Mouse (Mus musculus): ENCODE results near the gene Smarce1.

Smarce1 gene

DNA sequence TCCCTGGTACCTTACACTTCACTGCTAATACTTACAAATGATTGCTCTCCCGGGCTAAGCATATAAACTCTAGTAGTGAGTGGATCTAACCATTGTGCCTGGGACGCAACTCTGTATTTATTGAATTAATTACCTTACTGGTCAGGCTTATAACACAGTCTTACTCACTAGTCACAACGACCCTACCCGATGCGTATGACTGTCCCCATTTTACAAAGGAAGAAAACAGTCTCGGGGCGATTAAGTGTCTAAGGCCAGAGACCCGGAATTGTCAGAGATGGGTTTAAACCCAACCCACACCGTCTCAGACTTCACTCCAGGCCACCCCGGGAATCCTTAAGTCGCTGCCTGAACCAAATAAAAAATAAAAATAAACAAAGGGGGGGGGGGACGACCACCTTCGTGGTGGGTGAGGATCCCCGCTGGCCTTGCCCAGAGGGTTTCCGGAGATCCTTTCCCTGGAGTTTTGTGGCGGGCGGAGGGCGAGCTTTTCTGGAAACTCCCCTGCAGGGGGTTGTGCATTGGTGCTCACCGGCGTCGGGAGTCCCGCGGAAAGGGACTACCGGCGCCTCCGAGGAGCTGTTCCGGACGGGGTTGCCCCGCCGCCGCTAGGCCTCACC is 1.1 kb downstream of the Smarce1 start:
- DNase-seq (ENCODE audit: low spot score) = peak; percentile 42

DNA sequence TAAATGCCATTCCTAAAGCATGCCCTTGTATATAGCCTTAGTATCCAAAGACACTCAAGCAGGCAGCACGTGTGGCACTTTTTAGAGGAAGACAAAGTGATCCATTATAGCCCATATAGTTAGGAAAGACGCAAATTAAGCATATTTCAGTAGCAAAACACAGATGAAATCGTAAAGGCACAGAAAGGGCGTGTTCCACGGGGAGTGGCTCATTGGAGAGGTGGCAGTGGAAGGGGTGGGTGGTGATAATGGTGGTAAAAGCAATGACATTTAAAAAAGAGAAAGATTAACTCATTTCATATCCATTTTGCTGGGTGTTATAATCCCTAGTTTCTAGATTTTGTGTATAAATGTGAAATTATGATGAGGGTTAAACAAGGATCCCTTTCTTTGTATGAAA is 4.5 kb downstream of the Smarce1 start:
- no peak for DNase-seq (ENCODE audit: low spot score)

DNA sequence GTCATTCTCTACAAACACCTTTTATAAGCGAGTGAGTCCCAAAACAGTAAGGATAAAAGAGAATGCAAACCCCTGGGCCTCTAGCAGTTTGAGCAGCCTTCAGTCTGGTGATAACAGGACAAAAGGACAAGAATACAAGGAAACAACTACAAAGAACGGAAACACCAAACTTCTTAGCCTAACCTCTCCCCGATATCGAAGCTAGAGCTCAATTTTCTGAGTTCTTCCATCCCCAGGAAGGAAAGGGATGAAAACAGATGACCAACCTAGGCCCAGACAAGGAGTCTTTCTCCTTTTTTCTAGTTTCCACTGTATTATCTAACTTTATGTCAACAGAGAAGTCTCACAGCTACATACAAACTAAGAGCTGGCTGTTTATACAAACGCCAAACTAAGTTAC is 7.5 kb downstream of the Smarce1 start:
- no peak for DNase-seq (ENCODE audit: low spot score)

DNA sequence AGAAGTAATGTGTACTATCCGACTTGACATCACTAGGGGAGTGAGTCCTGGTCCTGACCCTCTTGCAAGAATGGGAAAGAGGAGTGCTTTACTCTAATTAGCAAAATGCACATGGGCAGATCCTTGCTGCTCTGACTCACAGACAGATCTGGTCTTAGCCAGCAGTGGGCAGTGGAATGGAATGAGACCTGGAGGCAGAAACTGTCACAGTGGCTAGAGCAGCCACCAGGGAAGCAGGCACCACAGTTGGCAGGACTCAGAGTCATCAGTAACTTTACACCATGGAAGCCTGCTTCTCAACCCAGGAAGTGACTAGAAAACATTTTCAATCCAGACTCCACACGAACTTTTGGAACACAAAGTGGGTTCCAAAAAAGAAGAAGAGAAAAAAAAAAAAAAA is 9.0 kb downstream of the Smarce1 start:
- no peak for DNase-seq (ENCODE audit: low spot score)

DNA sequence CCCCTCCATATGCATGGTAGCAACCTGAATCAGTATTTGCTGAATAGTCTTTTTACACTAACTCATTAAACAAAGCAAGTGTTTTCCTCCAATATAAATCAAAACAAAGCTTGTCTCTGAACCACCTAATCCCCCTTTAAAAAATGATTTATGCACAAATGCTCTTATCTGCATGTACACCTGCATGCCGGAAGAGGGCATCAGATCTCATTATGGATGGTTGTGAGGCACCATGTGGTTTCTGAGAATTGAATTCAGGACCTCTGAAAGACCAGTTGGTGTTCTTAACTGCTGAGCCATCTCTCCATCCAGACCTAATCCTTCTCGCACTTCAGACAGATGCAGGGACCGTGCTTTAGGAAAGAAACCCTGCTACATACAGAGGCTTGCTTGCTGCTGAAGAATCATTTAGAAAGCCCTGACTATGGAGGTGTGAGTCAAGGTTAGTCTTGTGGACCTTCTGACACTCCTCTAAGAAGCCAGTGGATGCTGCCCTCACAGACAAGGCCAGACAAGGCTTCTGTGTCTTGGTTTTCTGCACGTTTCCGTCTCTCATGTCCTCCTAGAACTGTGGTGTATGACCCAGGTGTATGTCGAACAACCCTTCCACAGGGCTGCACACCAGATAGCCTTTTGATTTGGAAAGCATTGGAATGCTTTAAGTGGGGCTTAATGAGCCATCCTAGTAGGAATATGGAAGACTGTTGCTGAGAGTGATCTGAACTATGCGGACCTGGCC is 13.4 kb downstream of the Smarce1 start:
- DNase-seq (ENCODE audit: low spot score) = no peak

DNA sequence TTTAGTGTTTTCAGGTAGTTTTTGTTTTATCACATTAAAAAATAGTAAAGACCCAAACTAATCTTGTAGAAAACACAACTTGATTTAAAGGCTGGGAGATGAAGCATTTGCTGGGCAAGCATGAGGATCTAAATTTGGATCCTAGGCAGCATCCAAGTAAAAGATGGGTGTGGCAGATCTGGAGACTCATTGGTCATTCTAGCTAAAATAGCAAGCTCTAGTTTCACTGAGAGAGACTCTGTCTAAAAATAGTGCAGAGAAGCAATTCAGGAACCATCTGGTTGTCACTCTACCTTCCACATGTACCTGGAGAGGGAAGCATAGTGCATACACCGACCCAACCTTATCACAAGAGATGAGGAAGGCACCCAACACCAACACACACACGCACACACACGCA is 14.6 kb downstream of the Smarce1 start:
- DNase-seq (ENCODE audit: low spot score) = no peak

DNA sequence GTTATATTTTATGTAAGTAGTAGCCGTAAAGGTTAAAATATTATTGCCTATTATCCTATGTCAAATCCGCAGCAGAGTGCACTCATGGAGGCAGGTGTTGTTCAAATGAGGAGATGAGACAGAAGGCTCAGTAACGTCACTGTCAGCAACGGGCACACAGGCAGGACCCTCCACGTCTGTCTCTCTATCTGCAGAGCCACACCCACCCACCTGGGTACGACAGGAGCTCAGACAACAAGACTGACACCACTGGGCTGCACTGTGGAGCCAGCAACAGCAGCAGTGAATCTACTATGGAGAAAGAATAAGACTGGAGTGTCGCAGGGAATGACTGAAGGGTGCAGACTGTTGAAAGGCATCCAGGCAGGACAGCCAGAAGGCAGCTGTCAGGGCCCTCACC is 18.1 kb downstream of the Smarce1 start:
- DNase-seq (ENCODE audit: low spot score) = no peak

DNA sequence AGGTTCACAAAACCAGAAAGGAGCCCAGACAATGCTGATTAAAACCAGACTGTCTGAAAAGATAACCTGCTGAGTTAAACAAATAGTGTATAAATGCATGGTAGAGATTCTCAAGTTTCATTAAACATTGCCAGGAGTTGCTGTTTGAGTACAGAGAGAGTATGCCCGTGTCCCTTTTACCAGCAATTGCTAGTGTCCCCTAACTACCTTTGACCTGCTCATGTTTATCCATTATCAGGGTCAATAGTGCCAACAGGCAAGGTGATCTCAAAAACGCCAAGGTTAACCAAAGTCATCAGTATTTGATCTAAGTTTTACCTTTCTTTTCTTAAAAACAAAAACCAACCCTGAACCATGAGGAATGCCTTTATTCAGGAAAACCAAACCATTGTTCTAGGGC is 18.9 kb downstream of the Smarce1 start:
- no peak for DNase-seq (ENCODE audit: low spot score)

DNA sequence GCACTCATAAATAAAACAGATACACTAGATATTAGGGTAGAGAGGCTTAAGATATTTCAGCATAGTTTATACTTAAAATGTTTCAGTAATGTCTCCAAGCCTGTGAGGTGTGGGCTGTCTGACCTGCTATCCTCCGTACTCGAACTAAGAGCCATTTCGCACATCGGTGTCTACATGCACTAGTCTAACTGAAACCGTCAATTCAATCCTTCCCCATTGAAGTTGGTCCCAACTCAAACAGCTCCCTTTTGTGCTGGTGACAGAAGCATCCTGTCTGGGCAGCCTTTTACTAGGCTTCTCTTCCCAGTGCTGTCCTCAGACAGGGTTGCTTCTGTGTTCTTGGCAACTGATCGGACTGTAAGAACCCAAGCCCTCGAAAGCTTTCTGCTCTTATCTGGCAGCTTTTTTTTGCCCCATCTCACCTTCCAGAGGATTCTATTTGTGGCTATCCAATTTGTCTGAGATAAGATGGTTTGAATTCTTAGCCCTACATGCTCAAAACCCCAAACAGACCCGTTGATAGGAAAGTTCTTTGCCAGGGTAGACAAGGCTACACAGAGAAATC is 22.6 kb downstream of the Smarce1 start:
- no peak for DNase-seq (ENCODE audit: low spot score)

DNA sequence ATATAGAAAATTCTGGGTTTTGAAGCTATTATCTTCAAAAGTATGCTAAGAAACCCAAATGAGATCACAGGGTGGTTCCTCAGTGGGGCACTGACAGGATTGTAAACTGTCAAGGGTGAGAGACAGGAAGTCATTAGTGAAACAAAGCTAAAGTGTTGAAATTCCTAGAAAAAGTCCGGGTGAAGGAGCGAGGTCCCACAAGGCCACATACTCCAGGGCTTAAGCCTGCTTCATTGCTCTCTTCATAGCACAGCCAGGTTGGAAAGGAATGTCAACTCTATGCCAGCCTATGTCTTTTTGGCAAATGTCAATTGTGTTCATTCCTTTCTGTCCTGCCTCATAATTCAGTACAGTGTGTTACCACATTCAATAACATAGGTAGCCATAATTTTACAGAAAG is 23.4 kb downstream of the Smarce1 start:
- DNase-seq (ENCODE audit: low spot score) = no peak

DNA sequence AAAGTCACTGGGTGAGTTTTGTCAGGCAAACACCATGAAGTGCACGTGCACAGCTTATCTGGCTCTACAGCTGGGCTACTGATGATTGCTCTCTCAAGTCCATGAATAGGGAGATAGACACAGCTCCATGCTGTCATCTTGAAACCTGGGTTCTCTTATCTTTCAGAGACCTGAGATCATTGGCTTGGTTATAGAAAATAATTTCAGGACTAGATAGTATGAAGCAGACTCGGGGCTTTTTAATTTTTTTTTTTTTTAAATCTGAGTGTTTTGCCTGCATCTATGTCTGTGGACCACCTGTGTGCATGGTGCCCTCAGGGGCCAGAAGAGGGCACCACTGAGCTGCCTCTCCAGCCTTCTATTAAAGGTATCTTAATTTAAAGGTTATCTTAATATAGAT is 23.9 kb downstream of the Smarce1 start:
- DNase-seq (ENCODE audit: low spot score) = peak; percentile 50

DNA sequence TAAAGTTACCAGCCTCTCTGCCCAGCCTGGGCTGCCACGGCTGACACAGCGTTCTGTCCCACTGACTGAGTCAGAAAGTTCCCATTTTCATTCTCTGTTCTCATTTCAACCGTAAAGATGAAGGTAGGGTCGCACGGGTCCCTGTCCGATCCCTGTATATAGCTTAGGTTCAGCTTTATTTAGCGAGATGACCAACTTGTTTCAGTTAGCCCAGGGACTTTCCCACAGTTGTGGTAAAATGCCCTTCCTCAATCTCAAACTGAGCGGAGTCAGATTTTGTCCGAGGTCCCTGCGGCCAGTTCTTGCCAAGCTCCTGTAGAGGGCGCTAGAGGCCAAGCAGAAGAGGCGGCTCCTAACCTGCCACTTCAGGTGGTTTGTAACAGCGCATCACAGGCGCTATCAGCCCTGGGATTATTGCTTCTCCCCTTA is 41.6 kb downstream of the Smarce1 start:
- DNase-seq (ENCODE audit: low spot score) = peak; percentile 71

DNA sequence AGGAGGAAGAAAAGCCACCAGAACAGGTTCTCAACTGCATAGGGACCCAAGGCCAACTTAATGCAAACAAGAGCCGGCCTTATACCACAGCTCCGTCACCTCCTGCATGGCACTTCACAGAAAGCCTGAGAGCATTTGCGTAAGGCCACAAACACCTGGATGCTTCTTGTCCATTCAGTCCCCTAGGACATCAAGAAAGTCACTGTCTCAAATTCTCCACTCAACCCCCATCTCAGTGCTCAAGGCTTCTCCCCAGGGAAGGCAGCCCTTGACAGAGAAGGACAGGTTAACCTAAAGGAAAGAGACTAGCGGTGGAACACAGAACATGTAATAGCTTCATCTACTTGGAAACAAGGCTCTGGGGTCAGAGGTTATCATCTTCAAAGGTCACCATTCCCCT is 43.5 kb downstream of the Smarce1 start:
- no peak for DNase-seq (ENCODE audit: low spot score)

DNA sequence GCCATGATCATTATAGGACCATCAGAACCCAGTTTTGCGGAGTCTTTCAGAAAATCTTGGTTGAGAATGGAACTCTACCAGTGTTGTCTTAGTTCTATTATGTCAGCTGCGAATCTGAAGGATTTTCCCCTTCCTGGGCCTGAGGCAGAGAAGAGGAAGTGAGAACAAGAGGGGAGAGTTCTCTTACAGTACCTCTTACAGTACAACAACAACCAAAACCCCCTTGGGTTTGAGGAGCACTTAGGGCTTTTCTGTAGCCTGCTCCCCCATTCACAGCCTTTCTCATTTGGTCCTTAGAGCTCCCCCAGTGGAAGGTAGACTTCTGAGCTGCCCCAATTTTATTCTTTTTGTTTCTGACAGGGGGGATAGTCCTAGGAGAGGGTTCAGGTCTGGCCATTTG is 44.0 kb downstream of the Smarce1 start:
- DNase-seq (ENCODE audit: low spot score) = no peak

DNA sequence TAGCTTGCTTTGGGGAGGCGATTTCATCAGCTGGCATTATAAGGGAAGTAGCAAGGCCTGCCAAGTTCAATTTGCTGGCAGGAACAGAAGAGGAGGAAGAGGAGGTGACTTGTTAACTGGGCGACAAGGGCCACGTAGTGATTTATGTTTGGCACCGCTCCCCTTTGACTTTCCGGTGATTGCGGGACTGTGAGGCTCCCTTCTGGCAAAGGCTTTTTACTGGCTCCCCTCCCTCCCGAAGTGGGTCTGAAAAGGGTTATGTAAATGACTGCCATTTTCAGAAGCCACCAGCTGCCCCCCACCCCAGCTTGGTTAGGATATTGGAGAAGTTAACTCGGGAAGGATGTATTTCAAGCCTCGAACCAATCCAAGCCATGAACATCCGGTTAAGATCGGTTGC is 48.2 kb downstream of the Smarce1 start:
- no peak for DNase-seq (ENCODE audit: low spot score)

DNA sequence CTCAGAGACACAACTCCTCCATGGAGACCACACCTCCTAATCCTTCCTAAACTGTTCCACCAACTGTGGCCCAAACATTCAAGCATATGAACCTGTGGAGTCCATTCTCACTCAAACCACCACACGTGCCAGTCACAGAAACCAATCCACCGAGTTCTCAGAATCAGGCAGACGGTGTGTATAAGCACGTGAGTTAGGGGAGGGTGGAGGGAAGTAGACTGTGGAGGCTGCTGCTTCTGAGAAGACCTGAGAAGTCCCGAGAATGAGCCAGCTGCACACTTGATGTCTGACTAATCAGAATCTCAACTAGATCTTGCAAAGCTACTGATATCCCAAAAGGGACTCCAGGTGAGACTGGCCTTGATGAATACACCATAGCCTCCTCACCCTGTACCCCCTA is 50.7 kb downstream of the Smarce1 start:
- no peak for DNase-seq (ENCODE audit: low spot score)

DNA sequence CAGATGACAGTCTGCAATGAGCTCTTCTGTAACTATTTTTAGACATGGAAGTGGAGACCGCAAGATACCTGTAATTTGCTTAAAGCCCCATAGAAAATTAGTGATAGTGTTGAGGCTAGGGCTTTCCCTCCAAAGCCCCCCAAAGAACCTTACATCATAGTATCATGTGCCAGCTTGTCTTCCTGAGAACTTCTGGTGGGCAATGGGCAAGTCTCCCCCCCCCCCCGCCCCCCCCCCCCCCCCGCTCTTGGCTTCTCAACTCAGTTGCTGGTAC is 53.0 kb downstream of the Smarce1 start:
- DNase-seq (ENCODE audit: low spot score) = no peak

DNA sequence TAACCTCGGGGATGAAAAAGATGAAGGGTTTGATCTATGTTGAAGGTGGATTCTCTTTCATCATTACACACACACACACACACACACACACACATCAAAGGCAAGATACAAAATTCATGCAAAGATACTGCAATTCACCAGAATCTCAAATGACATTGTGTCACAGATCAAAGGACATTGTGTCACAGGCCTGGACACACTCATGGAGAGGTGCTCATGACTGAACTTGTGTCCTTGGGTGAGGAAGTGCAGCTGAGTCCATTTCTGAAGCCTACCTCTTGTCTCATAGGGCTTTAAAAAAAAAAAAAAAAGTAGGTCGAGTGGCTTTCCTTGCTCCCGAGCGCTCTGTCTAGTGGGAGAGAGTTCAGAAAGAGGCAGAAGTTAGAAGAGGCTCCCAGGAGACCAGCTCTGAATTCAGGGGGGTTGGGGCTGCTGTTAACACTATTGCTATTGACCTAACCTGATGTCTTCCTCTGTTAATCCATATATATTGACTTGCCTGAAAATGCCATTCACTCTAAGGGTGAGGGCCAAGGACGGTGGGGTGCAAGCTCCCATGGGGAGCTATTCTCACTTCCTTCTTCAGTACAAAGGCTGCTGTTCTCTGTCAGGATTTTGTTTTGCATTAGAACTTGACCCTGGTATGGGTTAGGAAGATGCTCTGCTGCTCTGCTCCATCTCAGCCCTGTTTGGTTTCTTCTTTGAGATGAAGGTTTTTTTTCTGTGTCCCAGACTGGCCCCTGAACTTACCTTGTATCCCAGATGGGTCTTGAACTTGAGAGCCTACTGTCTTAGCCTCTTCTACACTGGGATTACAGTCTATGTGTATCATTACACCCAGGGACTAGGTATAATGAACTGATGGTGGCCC is 53.5 kb downstream of the Smarce1 start:
- no peak for DNase-seq (ENCODE audit: low spot score)

DNA sequence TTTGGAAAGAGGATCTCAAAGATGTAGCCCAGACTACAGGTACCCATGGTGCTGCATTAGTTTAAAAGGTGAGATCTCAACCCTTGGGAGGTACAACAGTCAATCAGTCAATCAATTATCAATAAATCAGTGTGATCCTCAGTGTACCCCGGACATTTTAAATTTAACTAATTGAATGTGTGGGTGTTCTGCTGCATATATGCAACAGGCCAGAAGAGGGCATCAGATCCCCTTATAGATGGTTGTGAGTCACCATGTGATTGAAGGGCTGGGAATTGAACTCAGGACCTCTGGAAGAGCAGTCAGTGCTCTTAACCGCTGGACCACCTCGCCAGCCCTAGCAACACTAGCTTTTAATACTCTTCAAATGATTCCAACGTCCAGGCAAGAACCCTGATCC is 58.8 kb downstream of the Smarce1 start:
- no peak for DNase-seq (ENCODE audit: low spot score)

DNA sequence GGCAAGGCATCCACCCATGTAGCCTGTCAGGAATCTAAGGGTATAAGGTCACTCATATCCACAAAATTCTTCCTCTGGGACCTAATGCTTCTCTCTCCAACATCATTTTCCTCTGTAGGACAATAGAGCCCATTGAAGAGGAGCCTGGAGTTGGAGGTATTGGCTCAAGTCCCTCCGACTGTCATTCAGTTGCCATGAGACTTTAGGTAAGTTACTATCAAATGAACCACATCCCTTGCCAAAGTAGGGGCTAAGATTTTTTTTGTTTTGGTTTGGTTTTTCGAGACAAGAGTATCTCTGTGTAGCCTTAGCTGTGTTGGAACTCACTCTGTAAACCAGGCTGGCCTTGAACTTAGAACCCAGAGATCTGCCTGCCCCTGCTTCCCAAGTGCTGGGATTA is 59.4 kb downstream of the Smarce1 start:
- DNase-seq (ENCODE audit: low spot score) = no peak

DNA sequence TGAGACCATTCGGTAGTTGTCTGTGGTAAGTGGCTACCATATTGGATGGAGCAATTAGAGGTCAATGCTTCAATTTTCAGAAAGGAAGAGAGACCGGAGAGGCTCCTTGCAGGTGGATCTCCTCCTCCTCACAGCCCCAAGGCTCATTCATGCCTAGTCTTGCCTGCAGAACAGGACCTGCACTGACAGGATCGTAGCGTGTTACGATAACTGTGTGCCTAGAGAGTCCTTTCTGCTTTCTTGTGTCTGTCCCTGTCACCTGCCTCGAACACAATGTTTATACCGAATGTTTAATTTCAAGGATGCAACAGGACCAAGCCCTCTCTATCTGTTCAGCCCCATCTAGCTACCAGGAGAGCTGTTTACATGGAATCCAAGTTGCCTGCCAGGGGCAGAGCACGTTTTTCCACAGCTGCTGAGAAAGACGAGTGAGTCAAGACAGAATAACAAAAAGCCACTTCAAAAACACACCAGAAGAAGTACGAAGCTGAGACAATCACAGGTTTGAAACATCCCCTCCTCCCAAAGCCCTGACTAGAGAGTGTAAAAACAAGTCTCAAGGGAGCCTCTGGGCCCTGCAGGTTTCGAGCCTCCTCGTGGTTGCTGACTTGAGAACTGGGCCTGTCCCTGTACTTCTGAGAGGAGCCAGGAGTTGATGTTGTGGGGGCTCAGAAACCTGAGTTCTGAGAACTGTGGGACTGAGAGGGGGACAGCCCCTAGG is 60.1 kb downstream of the Smarce1 start:
- no peak for DNase-seq (ENCODE audit: low spot score)

DNA sequence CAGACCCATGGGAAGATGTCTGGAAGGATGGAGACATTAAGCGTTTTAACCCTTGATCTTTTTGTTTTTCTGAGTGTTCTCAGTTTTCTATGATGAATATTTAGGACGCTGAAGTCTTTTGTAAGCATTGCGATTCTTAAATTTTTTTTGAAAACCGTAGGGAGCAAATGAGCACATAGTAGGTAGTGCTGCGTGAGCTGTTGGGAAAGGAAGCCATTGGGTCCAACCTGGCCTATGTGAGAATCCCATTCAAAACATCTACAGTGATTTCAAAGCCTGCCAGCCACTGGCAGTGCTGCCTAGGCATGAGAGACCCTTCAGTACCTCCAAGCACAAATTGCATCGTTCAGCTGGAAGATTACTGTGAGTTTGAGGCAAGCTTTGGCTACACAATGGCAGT is 60.8 kb downstream of the Smarce1 start:
- DNase-seq (ENCODE audit: low spot score) = no peak
